Mouse (Mus musculus) olfactory bulb, adult 2 months (tissue): ENCODE data around the gene Gng12. TPM values are rescaled to one million over a fixed set of nuclear protein-coding genes. Genes with fewer than 3 reads are reported as not detected.

Source experiments
- H3K27ac ChIP-seq: fragments of 200-500 bp; 2 replicates; pipeline ENCODE4 v1.5.1; 2012; ENCODE audit warnings: low read depth, low read length; ENCODE audit not compliant: insufficient read depth
- H3K4me1 ChIP-seq: fragments of 200-500 bp; 2 replicates; pipeline ENCODE4 v1.6.1; 2012; ENCODE audit warnings: low read length; ENCODE audit not compliant: control insufficient read depth, insufficient read depth
- H3K4me3 ChIP-seq: fragments of 200-500 bp; 2 replicates; pipeline ENCODE4 v1.5.1; 2012; ENCODE audit warnings: mild to moderate bottlenecking, low read depth, low read length, moderate library complexity; ENCODE audit not compliant: insufficient read depth
- CTCF ChIP-seq: fragments of 200-500 bp; IDR thresholded peaks from 2 replicates; pipeline ENCODE4 v1.5.1; 2012; ENCODE audit warnings: low read depth, mild to moderate bottlenecking, low read length, moderate library complexity; ENCODE audit not compliant: insufficient read depth
- POLR2A ChIP-seq: fragments of 200-500 bp; IDR thresholded peaks from 2 replicates; pipeline ENCODE4 v1.6.1; 2012; ENCODE audit warnings: mild to moderate bottlenecking, low read depth, low read length, moderate library complexity; ENCODE audit not compliant: insufficient read depth
- WGBS: fragments of 180-500 bp; shearing (Covaris S2); methylation state at CpG from one replicate; pipeline ENCODE4 v1.1.7; 2018; 5-methylcytosine and 5-hydroxymethylcytosine counted together
- polyA plus RNA-seq: library from polyadenylated mRNA; stranded (reverse); fragments of >200 nt; gene quantifications from 2 replicates; pipeline ENCODE4 v1.2.4, GENCODE M21; 2012; ENCODE audit warnings: low replicate concordance; ENCODE audit not compliant: missing spikeins, insufficient read depth, insufficient read length

Gene Gng12
- polyA plus RNA-seq, 1 experiment: not detected

GRCm38 (mm10) chr6:67033604-67034003 lies 137.4 kb downstream of the Gng12 start:
- TF ChIP-seq CTCF (no peak), POLR2A (no peak)
- Histone ChIP-seq H3K27ac (no peak overlapping the region), H3K4me1 (peaks cover 2% of the 10 kb centered on the region), H3K4me3 (no peak overlapping the region)
- 90% methylated on average over 4 of the region's 4 CpGs for WGBS

GRCm38 (mm10) chr6:67034331-67035130 lies 138.3 kb downstream of the Gng12 start:
- TF ChIP-seq CTCF (no peak), POLR2A (no peak)
- no peak overlapping the region for H3K27ac ChIP-seq
- WGBS: 76% methylated on average over 7 of the region's 7 CpGs
- H3K4me1 ChIP-seq: peaks cover 2% of the 10 kb centered on the region
- H3K4me3 ChIP-seq: no peak overlapping the region

GRCm38 (mm10) chr6:67035388-67036299 lies 139.4 kb downstream of the Gng12 start:
- H3K27ac ChIP-seq: no peak overlapping the region
- TF ChIP-seq CTCF: no peak
- TF ChIP-seq POLR2A: no peak
- peaks cover 2% of the 10 kb centered on the region for H3K4me1 ChIP-seq
- WGBS: 17% methylated on average over 19 of the region's 19 CpGs
- H3K4me3 ChIP-seq: peak overlapping the region; percentile 10

DNA sequence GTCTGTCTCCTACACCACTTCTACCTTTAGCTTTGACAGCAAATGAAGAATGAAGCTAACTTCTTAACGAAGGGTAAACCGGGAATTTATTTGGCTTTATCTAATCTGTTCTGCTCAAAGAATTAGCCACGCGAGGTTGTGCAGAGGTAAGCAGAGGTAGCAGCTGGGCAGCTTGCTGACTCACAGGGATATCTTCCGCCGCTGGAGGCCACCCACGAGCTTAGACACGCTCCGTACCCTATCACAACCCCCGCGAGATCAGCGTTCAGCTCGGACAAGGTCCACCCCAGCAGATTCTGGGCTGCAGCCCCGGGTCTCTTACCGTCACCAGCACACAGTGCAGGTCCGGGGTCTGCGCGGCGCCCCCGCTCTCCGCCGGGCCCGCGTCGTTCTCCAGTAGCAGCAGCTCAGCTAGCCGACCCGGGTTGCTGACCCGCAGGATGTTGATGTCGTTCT lies 140.2 kb downstream of the Gng12 start:
- TF ChIP-seq CTCF: peak; percentile 18; the same call in 1 of the 2 replicates
- TF ChIP-seq POLR2A: no peak
- Histone ChIP-seq H3K4me1 (peaks cover 2% of the 10 kb centered on the region), H3K4me3 (peak overlapping the region; percentile 72), H3K27ac (no peak overlapping the region)
- under 1% methylated on average over 29 of the region's 29 CpGs for WGBS

DNA sequence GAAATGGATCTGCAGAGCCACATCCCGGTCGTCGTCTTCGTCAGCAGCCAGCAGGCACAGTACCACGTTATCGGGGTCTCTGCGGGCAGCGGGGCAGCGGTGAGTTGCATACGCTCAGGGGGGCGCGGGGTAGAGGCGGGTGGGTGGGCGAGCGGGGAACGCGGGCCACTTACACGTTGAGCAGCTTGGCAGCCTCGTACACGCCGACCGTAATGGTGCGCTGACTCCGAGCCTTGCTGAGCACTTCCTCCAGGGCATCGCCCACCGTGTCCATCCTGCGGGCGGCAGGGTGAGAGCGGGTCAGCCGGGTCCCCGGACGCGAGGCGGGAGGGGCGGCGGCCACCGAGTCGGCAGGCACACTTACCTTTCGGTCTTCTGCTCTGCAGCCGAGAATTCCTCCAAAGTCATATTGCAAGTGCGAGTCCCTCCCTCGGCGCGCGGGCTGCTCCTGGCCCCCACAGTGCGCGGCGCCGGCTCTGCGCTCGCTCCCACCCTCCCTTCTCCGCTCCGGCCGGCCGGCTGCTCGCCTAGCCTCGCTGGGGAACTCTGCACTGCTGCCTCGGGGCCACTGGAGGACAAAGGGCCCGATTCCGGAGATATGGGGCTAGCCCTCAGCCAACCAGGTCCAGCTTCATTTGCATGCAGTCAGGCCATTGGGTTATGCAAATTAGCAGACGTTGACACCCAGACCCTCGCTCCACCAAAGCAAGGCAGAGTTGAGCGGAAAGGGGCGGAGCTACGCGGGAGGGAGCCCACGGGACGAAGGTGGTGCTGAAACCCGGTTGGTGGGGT lies 140.8 kb downstream of the Gng12 start, which contains the start of gene Gadd45a:
Gadd45a (minus strand) TSS at position 621 of the 792 bp plus-strand sequence.
- 0 out of 2 replicates have a peak within 1 kb of the TSS, but pooled peaks have one; percentile 8 for H3K27ac ChIP-seq
- peak within 1 kb of the TSS; percentile 72 for H3K4me3 ChIP-seq
- TF ChIP-seq POLR2A (peak; percentile 89), CTCF (no peak)
- WGBS: under 1% methylated on average over 69 of the region's 69 CpGs
- peaks cover 2% of the 10 kb centered on the region for H3K4me1 ChIP-seq

GRCm38 (mm10) chr6:67038964-67039363 lies 142.8 kb downstream of the Gng12 start:
- peaks cover 2% of the 10 kb centered on the region for H3K4me1 ChIP-seq
- WGBS: 91% methylated on average over 3 of the region's 3 CpGs
- no peak overlapping the region for H3K27ac ChIP-seq
- no peak overlapping the region for H3K4me3 ChIP-seq
- no peak for TF ChIP-seq CTCF
- no peak for TF ChIP-seq POLR2A

DNA sequence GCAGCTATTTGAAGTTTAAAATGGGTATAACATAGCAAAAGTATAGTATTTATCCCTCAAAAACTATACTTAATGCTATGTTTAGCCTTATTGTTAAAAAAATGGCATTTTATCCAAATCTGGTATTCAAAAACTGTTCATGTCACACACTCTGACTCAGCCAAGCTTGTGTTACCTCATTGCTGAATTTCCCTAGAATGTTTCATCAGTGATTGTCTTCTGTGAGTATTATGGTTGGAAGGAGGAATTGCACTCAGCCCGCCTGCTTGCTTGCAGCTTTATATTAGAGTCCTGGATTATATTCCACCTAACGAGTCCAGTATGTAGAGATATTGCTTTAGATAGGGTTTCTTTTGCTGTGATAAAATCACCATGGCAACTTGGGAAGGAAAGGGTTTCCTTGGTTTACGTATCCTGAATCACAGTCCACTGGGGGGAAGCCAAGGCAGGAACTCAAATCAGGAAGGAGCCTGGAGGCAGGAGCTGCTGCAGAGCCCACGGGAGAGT lies 144.8 kb downstream of the Gng12 start:
- Histone ChIP-seq H3K4me3 (no peak overlapping the region), H3K27ac (no peak overlapping the region), H3K4me1 (no peaks in the 10 kb centered on the region)
- WGBS: 63% methylated on average over 4 of the region's 4 CpGs
- TF ChIP-seq CTCF: no peak

DNA sequence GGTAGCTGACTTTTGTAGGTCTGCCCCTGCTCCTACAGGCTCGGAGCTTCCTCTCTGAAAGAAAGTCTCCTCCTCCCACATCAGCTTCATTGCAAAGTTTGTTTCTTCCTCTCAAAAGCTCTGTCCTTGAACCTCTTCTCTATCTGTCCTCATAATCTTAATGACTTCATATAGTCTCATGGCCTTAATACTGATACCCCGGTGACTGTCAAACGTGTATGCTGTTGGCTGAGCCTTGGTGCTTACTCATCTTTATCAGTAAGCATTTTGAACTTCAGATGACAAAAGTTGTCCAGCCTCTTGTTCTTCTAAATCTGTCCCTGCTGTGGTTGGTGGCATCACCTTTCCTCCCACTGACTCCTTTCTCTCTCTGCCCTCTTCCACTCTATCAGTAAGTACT lies 149.2 kb downstream of the Gng12 start:
- no peak overlapping the region for H3K4me3 ChIP-seq
- no peak overlapping the region for H3K27ac ChIP-seq
- TF ChIP-seq CTCF (no peak), POLR2A (no peak)
- H3K4me1 ChIP-seq: no peaks in the 10 kb centered on the region
- WGBS: 93% methylated on average over 3 of the region's 3 CpGs
